22 mouse cellular contexts compared by ENCODE assay signal in genomic region chr14:105240120-105240519, GRCm38 (mm10). TPM values are rescaled to one million over a fixed set of nuclear protein-coding genes. Genes with fewer than 3 reads are reported as not detected.
DNase-seq lines count a peak whose midpoint lies in the region; ATAC-seq and TF ChIP-seq lines count a peak whose summit lies in the region.
"Had no signal": no experiment of that assay in that cellular context is flagged by ENCODE, and none has a peak within 500 bp of the region (broad histone marks: within the 10 kb centered on the region; RNA-seq: fewer than 3 reads in every experiment).

No protein-coding gene starts in this region.

- DNase-seq in adrenal gland, postnatal 14 days: peak; percentile 13
- DNase-seq in adrenal gland, adult 18-20 months (ENCODE audit: low spot score in 2 of 2): no peak
- peak; percentile 12 for DNase-seq in CD4-positive helper T cell, adult 2 months (ENCODE audit: low read depth, low spot score)
- peak; percentile 32 for DNase-seq in CH12.LX (ENCODE audit: extremely low read depth)
- DNase-seq in induced T-regulatory cell, adult 2 months (ENCODE audit: low read depth): peak; percentile 52
- no peak for DNase-seq in right cerebral cortex, postnatal 36 days (ENCODE audit: low spot score in 2 of 2)
- DNase-seq in forebrain, embryonic 11.5 days (ENCODE audit: low spot score): no peak
- DNase-seq in gastrocnemius, postnatal 14 days: no peak
- DNase-seq: cerebellum, adult 2 months; cerebellum, postnatal 10 days; embryo, embryonic 11 days; gastrocnemius, postnatal 25 days; heart, postnatal 36 days; kidney, adult 2 months had no signal

- dilution Hi-C loops in CH12.LX (cut with MboI; ENCODE audit: extremely low pct_ligation_motif_present, extremely low pct_unique_long_range_greater_than_20kb, low sequenced_read_pairs): no loop called here

- no peaks in the 10 kb centered on the region for H3K36me3 ChIP-seq in CH12.LX (replicated peaks in 1 of 2; ENCODE audit: control insufficient read depth in 1 of 2, insufficient read depth in 1 of 2, low read length in 1 of 2)
- H3K36me3 ChIP-seq in forebrain, embryonic 11.5 days (ENCODE audit: control insufficient read depth, insufficient read depth, low read length): no peaks in the 10 kb centered on the region
- H3K36me3 ChIP-seq: embryonic facial prominence, embryonic 15.5 days; forebrain, embryonic 12.5 days; heart, embryonic 13.5 days; hindbrain, embryonic 12.5 days had no signal

- H3K27ac ChIP-seq in CH12.LX (ENCODE audit: insufficient read depth, low read depth): no peak overlapping the region
- H3K27ac ChIP-seq in forebrain, embryonic 11.5 days (ENCODE audit: low read depth, low read length): no peak overlapping the region
- H3K27ac ChIP-seq: embryonic facial prominence, embryonic 15.5 days; forebrain, embryonic 12.5 days; heart, embryonic 13.5 days; hindbrain, embryonic 12.5 days; hindbrain, postnatal 0 days had no signal

- no peak for TF ChIP-seq POLR2A in CH12.LX (IDR thresholded peaks at IDR 0.05; ENCODE audit: low read depth, low read length)

- H3K4me3 ChIP-seq in CH12.LX (replicated peaks in 1 of 3; ENCODE audit: low read depth in 2 of 3, low read length in 2 of 3, poor library complexity in 1 of 3): no peak overlapping the region
- H3K4me3 ChIP-seq in forebrain, embryonic 11.5 days (ENCODE audit: low read depth, low read length): no peak overlapping the region
- H3K4me3 ChIP-seq: embryonic facial prominence, embryonic 15.5 days; erythroblast, embryonic 14.5 days; forebrain, embryonic 12.5 days; heart, embryonic 13.5 days; hindbrain, embryonic 12.5 days had no signal

- H3K4me2 ChIP-seq in CH12.LX (ENCODE audit: insufficient read depth, low read depth, poor library complexity, severe bottlenecking): peak overlapping the region; percentile 64
- H3K4me2 ChIP-seq in forebrain, embryonic 11.5 days (ENCODE audit: low read depth, low read length, severe bottlenecking): no peak overlapping the region
- H3K4me2 ChIP-seq: embryonic facial prominence, embryonic 15.5 days; forebrain, embryonic 12.5 days; heart, embryonic 13.5 days; hindbrain, embryonic 12.5 days had no signal

- H3K9me3 ChIP-seq in CH12.LX (replicated peaks; ENCODE audit: low read length): no peaks in the 10 kb centered on the region
- H3K9me3 ChIP-seq in forebrain, embryonic 11.5 days (ENCODE audit: control insufficient read depth, low read length): no peaks in the 10 kb centered on the region
- H3K9me3 ChIP-seq: embryonic facial prominence, embryonic 15.5 days; forebrain, embryonic 12.5 days; heart, embryonic 13.5 days; hindbrain, embryonic 12.5 days had no signal

- H3K79me2 ChIP-seq in CH12.LX (replicated peaks; ENCODE audit: control insufficient read depth, extremely low read depth, insufficient read depth, poor library complexity, severe bottlenecking): no peaks in the 10 kb centered on the region

- in situ Hi-C loops in CH12.LX (cut with MboI; ENCODE audit: low pct_ligation_motif_present, low pct_unique_long_range_greater_than_20kb, low sequenced_read_pairs): no loop called here

- peak overlapping the region; percentile 4 for H3K9ac ChIP-seq in CH12.LX (ENCODE audit: insufficient read depth, low read depth)
- no peak overlapping the region for H3K9ac ChIP-seq in forebrain, embryonic 11.5 days (ENCODE audit: low read length)
- H3K9ac ChIP-seq: embryonic facial prominence, embryonic 15.5 days; forebrain, embryonic 12.5 days; heart, embryonic 13.5 days; hindbrain, embryonic 12.5 days had no signal

- WGBS in forebrain, embryonic 11.5 days: 84% methylated on average over 10 of the region's 10 CpGs

- TF ChIP-seq CTCF in CH12.LX (conservative IDR thresholded peaks at IDR 0.05 in 1 of 2, IDR thresholded peaks at IDR 0.05 in 1 of 2; ENCODE audit: low read depth in 2 of 2, low read length in 2 of 2): no peak

- TF ChIP-seq RAD21 in CH12.LX (IDR thresholded peaks at IDR 0.05; ENCODE audit: low read depth, low read length): no peak

- no peaks in the 10 kb centered on the region for H3K4me1 ChIP-seq in CH12.LX (ENCODE audit: control insufficient read depth in 1 of 2, insufficient read depth in 2 of 2)
- H3K4me1 ChIP-seq in forebrain, embryonic 11.5 days (replicated peaks; ENCODE audit: control insufficient read depth, insufficient read depth, low read length): no peaks in the 10 kb centered on the region
- H3K4me1 ChIP-seq: embryonic facial prominence, embryonic 15.5 days; forebrain, embryonic 12.5 days; heart, embryonic 13.5 days; hindbrain, embryonic 12.5 days had no signal

- TF ChIP-seq EP300 in CH12.LX (IDR thresholded peaks at IDR 0.05; ENCODE audit: low read length): peak; percentile 60; the same call in 1 of the 2 replicates

- intact Hi-C loops in gastrocnemius, postnatal 14 days (cut with DNase I; ENCODE audit: low total_unique reads): no loop called here

- no peak for ATAC-seq in forebrain, embryonic 11.5 days (replicated peaks; ENCODE audit: low FRiP score)
- ATAC-seq: forebrain, embryonic 16.5 days; hindbrain, postnatal 0 days; intestine, embryonic 16.5 days had no signal

- H3K27me3 ChIP-seq in CH12.LX (replicated peaks): no peaks in the 10 kb centered on the region
- no peaks in the 10 kb centered on the region for H3K27me3 ChIP-seq in forebrain, embryonic 11.5 days (ENCODE audit: control insufficient read depth, insufficient read depth, low read length)
- H3K27me3 ChIP-seq: embryonic facial prominence, embryonic 15.5 days; forebrain, embryonic 12.5 days; heart, embryonic 13.5 days; hindbrain, embryonic 12.5 days had no signal

TF ChIP-seq in CH12.LX, 34 proteins besides CTCF, POLR2A, EP300 and RAD21:
- no peak for TF ChIP-seq USF2 (conservative IDR thresholded peaks at IDR 0.05; ENCODE audit: low read depth, low read length)
- 0 out of 2 replicates have a peak, but pooled peaks have one; percentile 45 for TF ChIP-seq CHD2 (IDR thresholded peaks at IDR 0.05; ENCODE audit: low read length)
- peak; percentile 81 for TF ChIP-seq IRF4 (IDR thresholded peaks at IDR 0.05; ENCODE audit: low read depth, low read length)
- 0 out of 2 replicates have a peak, but pooled peaks have one; percentile 18 for TF ChIP-seq MYC (IDR thresholded peaks at IDR 0.05; ENCODE audit: low read depth, low read length)
- TF ChIP-seq ETS1 (conservative IDR thresholded peaks at IDR 0.05; ENCODE audit: low read depth, low read length): no peak
- 0 out of 2 replicates have a peak, but pooled peaks have one; percentile 22 for TF ChIP-seq BHLHE40 (IDR thresholded peaks at IDR 0.05; ENCODE audit: low read depth, low read length)

RNA-seq across cellular contexts. Expression of gene Ndfip2, which starts 18.3 kb away (rescaled TPM):
- total RNA-seq in adrenal gland, postnatal 14 days (2021): 36.5 and 36.8 TPM in 2 replicates
- 10 to 100 TPM; 34.7 to 40.3 TPM for total RNA-seq in adrenal gland, adult 18-20 months (2021)
- total RNA-seq in CH12.LX (2012; rRNA removed) (12.6 and 14.1 TPM in 2 replicates), CH12.LX (2014; rRNA removed) (49.4 and 49.6 TPM in 2 replicates)
- polyA plus RNA-seq in CH12.LX (2012; ENCODE audit: insufficient read length, low read depth): 18.0 and 19.0 TPM in 2 replicates
- 57.1 and 57.2 TPM in 2 replicates for polyA plus RNA-seq in forebrain, embryonic 11.5 days (2014; fragmentation: Nextera tagmentation; extraction: Ambion mirVana)
- 10 to 100 TPM; 12.7 to 16.1 TPM for total RNA-seq in gastrocnemius, postnatal 14 days (2021)

Comparison
In these comparisons a context has a peak if more than half of its experiments do, and no peak if none do; other contexts are left out.
1. DNase-seq: peak in adrenal gland, postnatal 14 days (single experiment), CD4-positive helper T cell, adult 2 months (single experiment), CH12.LX (single experiment) and induced T-regulatory cell, adult 2 months (single experiment); none in adrenal gland, adult 18-20 months (0 of 2), right cerebral cortex, postnatal 36 days (0 of 2), forebrain, embryonic 11.5 days (single experiment) and gastrocnemius, postnatal 14 days (single experiment).